Mouse (Mus musculus) lung, postnatal 14 days (tissue): ENCODE data around the gene Kctd5.
"Not testable (repeated sequence)": the region's sequence is repeated elsewhere in the genome, so short reads cannot be mapped to it uniquely, and the experiment has no call there.

Experiments
- DNase-seq: peaks from one replicate; pipeline ENCODE4 v3.0.0; 2021

The Kctd5 gene

GRCm38 (mm10) chr17:24072919-24073696 lies at the start of gene Kctd5:
Kctd5 (minus strand) TSS chr17:24073485.
- DNase-seq: peak; percentile 94

GRCm38 (mm10) chr17:24119446-24119845 lies 46.2 kb upstream of the Kctd5 start:
- DNase-seq: no peak

- DNase-seq: no peak
Measured at GRCm38 (mm10) chr17:24113031-24113430, 39.7 kb upstream of the Kctd5 start.

- DNase-seq: no peak
Measured at GRCm38 (mm10) chr17:24111256-24111655, 38.0 kb upstream of the Kctd5 start.

- no peak for DNase-seq
Measured at GRCm38 (mm10) chr17:24108896-24109295, 35.6 kb upstream of the Kctd5 start.

- no peak for DNase-seq
Measured at GRCm38 (mm10) chr17:24105111-24105510, 31.8 kb upstream of the Kctd5 start.

GRCm38 (mm10) chr17:24098354-24098753 lies 25.1 kb upstream of the Kctd5 start:
- DNase-seq: no peak

GRCm38 (mm10) chr17:24090575-24090974 lies 17.3 kb upstream of the Kctd5 start:
- DNase-seq: no peak

GRCm38 (mm10) chr17:24086399-24086798 lies 13.1 kb upstream of the Kctd5 start:
- DNase-seq: not testable (repeated sequence)

- no peak for DNase-seq
Measured at GRCm38 (mm10) chr17:24084593-24084992, 11.3 kb upstream of the Kctd5 start.

GRCm38 (mm10) chr17:24077101-24077500 lies 3.8 kb upstream of the Kctd5 start:
- DNase-seq: no peak

- no peak for DNase-seq
Measured at GRCm38 (mm10) chr17:24069531-24069930, 3.8 kb downstream of the Kctd5 start.

- DNase-seq: peak; percentile 6
Measured at GRCm38 (mm10) chr17:24068271-24068670, 5.0 kb downstream of the Kctd5 start.

GRCm38 (mm10) chr17:24062459-24063155 lies 10.7 kb downstream of the Kctd5 start:
- DNase-seq: no peak

GRCm38 (mm10) chr17:24057730-24058245 lies 15.5 kb downstream of the Kctd5 start:
- DNase-seq: no peak

GRCm38 (mm10) chr17:24056636-24057625 lies 16.4 kb downstream of the Kctd5 start:
- no peak for DNase-seq

- no peak for DNase-seq
Measured at GRCm38 (mm10) chr17:24049008-24049407, 24.3 kb downstream of the Kctd5 start.

GRCm38 (mm10) chr17:24048053-24048452 lies 25.2 kb downstream of the Kctd5 start:
- no peak for DNase-seq

GRCm38 (mm10) chr17:24046026-24046425 lies 27.3 kb downstream of the Kctd5 start:
- no peak for DNase-seq

- DNase-seq: no peak
Measured at GRCm38 (mm10) chr17:24045608-24046007, 27.7 kb downstream of the Kctd5 start.

GRCm38 (mm10) chr17:24044482-24044881 lies 28.8 kb downstream of the Kctd5 start:
- DNase-seq: no peak

GRCm38 (mm10) chr17:24037844-24038243 lies 35.4 kb downstream of the Kctd5 start, which contains the start of gene Prss27:
Prss27 (plus strand) TSS chr17:24038144.
- DNase-seq: no peak

GRCm38 (mm10) chr17:24037360-24037759 lies 35.9 kb downstream of the Kctd5 start:
- DNase-seq: no peak
